Mouse (Mus musculus): ENCODE data around the gene Tnr. TPM values are rescaled to one million over a fixed set of nuclear protein-coding genes. Genes with fewer than 3 reads are reported as not detected.
A peak's percentile ranks its signal among the peaks of the same experiment; 100 is the strongest.

Tnr gene
- polyA plus RNA-seq, 1 experiment from 2014 or later: not detected

DNA sequence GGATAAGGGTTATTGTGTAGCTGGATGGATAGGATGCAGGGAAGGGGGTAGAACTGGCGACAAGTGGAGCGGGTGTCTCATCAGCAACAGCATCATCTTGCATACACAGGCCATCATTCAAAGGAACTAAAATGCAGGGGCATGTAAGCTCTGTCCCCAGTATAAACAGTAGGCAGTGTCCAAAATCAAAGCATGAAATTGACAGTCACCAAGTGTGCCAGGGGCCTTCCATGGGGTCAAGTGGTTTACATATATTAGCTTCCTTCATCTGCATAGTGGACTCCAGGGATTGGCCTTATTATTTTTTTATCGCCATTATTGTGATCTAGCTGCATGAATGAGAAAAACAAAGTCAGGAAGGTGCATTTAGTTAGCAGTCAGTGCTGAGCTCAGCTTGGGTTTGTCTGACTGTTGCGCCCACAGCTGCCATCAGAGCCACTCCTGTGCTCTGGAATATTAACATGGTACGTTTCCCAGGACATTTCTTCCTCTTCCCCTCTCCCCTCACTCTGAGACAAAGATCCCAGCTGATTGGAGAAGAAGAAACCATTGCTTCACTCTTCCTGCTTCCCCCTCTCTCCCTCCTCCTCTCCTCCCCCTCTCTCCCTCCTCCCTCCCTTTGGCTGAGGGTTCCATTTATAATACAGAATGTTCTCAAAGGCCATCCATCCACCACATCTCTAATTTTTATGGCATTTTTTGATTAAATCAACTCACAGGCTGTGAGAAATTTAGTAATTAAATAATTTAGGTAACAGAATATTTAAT is 106.4 kb downstream of the Tnr start:
- H3K36me3 ChIP-seq: no peaks in the 10 kb centered on the region
- H3K27me3 ChIP-seq (replicated peaks): no peaks in the 10 kb centered on the region
- H3K4me3 ChIP-seq: no peak overlapping the region
- no peaks in the 10 kb centered on the region for H3K4me1 ChIP-seq
- no peaks in the 10 kb centered on the region for H3K9me3 ChIP-seq
- no peak overlapping the region for H3K4me2 ChIP-seq
- no peak for ATAC-seq (ENCODE audit: extremely low read depth, insufficient number of reproducible peaks, low FRiP score, low TSS enrichment)
- H3K9ac ChIP-seq: no peak overlapping the region
- no peak overlapping the region for H3K27ac ChIP-seq (replicated peaks)
- 68% methylated on average over 5 of the region's 5 CpGs for WGBS

DNA sequence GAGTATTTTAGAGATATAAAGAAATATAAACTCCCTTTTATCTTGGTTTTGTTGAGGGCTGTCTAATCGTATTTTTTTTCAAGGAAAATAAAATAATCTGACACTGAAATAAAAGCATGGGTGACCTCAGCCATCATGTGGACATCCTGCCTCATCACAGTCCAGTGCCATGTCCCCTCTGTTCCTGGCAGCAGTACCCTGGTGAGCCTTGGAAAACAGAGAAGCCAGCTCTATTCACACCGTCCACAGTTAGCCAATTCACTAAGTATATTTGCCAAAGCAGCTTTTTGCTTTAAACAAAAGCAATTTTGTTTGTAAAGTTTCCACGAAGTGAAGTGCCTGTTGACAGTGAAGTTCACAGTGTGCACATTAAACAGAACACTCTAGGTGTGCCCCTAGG is 109.0 kb downstream of the Tnr start:
- H3K27ac ChIP-seq (replicated peaks): no peak overlapping the region
- no peak overlapping the region for H3K9ac ChIP-seq
- no peaks in the 10 kb centered on the region for H3K27me3 ChIP-seq (replicated peaks)
- H3K36me3 ChIP-seq: no peaks in the 10 kb centered on the region
- whole genome bisulfite sequencing: 63% methylated on average over 3 of the region's 3 CpGs
- no peaks in the 10 kb centered on the region for H3K9me3 ChIP-seq
- H3K4me2 ChIP-seq: no peak overlapping the region
- ATAC-seq (ENCODE audit: extremely low read depth, insufficient number of reproducible peaks, low FRiP score, low TSS enrichment): no peak
- H3K4me3 ChIP-seq: no peak overlapping the region
- no peaks in the 10 kb centered on the region for H3K4me1 ChIP-seq

DNA sequence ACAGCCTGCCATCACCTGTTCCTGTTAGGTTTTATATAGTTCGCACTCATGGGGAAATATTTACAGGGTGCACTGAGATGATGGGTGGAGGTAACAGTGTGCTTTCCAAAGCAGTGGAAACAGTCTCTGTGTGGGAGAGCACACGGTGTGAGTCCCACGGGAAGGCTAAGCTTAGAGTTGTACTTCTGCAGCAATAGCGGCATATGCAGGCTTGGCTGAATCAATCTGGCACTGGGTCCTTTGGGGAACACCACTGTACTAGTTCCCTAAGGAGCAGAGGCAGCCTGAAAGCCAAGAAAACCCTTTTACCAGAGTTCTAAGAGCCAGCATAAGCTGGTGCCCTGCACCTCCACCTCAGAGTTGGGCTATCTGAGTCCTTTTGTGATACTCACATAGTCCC is 115.8 kb downstream of the Tnr start:
- 80% methylated on average over 4 of the region's 4 CpGs for WGBS
- Histone ChIP-seq H3K36me3 (no peaks in the 10 kb centered on the region), H3K9ac (no peak overlapping the region), H3K27me3 (replicated peaks) (no peaks in the 10 kb centered on the region), H3K4me3 (no peak overlapping the region), H3K4me1 (no peaks in the 10 kb centered on the region), H3K27ac (replicated peaks) (no peak overlapping the region), H3K4me2 (no peak overlapping the region), H3K9me3 (no peaks in the 10 kb centered on the region)
- no peak for ATAC-seq (ENCODE audit: extremely low read depth, insufficient number of reproducible peaks, low FRiP score, low TSS enrichment)

DNA sequence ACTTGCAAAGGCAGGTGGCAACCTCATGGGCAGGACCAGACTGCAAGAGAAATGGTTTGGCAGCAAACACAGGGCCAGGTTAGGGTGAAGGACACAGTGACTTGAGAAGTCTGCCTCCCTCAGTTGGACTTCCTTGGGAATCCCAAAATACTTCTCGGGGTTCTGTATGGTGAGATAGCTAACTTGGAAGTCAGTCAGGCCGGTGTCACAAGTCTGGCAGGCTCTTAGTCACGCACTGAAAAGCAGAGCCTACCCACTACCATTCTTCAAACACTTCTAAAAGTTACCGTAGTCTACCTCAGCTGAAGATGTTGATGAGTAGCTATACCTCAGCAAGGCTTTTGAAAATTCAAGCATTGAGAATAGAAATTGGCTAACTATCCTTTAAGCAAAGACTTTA is 122.2 kb downstream of the Tnr start:
- H3K27me3 ChIP-seq (replicated peaks): no peaks in the 10 kb centered on the region
- no peaks in the 10 kb centered on the region for H3K36me3 ChIP-seq
- H3K4me3 ChIP-seq: no peak overlapping the region
- WGBS: 70% methylated on average over 4 of the region's 4 CpGs
- no peaks in the 10 kb centered on the region for H3K4me1 ChIP-seq
- no peaks in the 10 kb centered on the region for H3K9me3 ChIP-seq
- H3K9ac ChIP-seq: no peak overlapping the region
- no peak overlapping the region for H3K27ac ChIP-seq (replicated peaks)
- ATAC-seq (ENCODE audit: extremely low read depth, insufficient number of reproducible peaks, low FRiP score, low TSS enrichment): no peak
- no peak overlapping the region for H3K4me2 ChIP-seq

GRCm38 (mm10) chr1:159650486-159650885 is 126.9 kb downstream of the Tnr start:
- no peak overlapping the region for H3K27ac ChIP-seq (replicated peaks)
- no peaks in the 10 kb centered on the region for H3K27me3 ChIP-seq (replicated peaks)
- no peak overlapping the region for H3K4me3 ChIP-seq
- ATAC-seq (ENCODE audit: extremely low read depth, insufficient number of reproducible peaks, low FRiP score, low TSS enrichment): no peak
- H3K4me1 ChIP-seq: no peaks in the 10 kb centered on the region
- H3K9ac ChIP-seq: no peak overlapping the region
- H3K9me3 ChIP-seq: no peaks in the 10 kb centered on the region
- no peaks in the 10 kb centered on the region for H3K36me3 ChIP-seq
- H3K4me2 ChIP-seq: no peak overlapping the region
- WGBS: 48% methylated on average over 4 of the region's 4 CpGs

GRCm38 (mm10) chr1:159655241-159655640 is 131.7 kb downstream of the Tnr start:
- Histone ChIP-seq H3K27ac (replicated peaks) (no peak overlapping the region), H3K9me3 (no peaks in the 10 kb centered on the region), H3K36me3 (no peaks in the 10 kb centered on the region), H3K4me2 (no peak overlapping the region), H3K9ac (no peak overlapping the region), H3K4me1 (peaks cover 4% of the 10 kb centered on the region; the same call in 1 of the 2 replicates), H3K27me3 (replicated peaks) (no peaks in the 10 kb centered on the region), H3K4me3 (no peak overlapping the region)
- no peak for ATAC-seq (ENCODE audit: extremely low read depth, insufficient number of reproducible peaks, low FRiP score, low TSS enrichment)
- WGBS: 66% methylated on average over 3 of the region's 3 CpGs

DNA sequence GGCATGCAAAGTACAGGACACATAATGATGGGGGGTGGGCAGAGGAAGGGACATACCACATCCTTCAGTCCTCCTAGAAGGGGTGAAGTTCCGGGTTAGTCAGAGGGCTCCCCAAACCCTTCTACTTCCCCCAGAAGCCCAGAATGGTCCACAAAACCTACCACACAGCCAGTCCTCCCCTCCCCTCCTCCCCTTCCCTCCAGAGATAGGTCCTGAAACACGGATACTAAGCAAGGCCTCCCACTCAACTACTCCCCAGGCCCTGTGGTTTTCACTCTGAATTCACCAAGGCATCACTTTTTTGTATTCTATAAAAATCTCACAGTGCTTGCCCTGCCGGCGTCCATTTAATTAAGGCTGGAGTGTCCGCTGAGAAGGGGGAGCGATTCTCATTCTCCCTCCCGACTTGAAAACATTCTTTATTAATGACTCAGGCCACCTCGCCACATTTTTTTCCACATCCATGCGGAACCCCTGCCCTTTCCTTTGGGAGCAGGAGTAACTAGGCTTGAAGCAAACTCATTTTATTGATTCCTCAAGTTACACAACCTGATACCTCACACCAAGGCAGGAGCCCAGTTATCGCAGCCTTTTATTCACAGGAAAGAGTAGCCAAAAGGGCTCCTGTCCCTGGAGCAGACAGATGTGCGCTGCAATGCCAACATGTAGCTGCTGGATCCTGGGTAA is 134.4 kb downstream of the Tnr start:
- peaks cover 11% of the 10 kb centered on the region for H3K4me1 ChIP-seq
- H3K36me3 ChIP-seq: no peaks in the 10 kb centered on the region
- no peaks in the 10 kb centered on the region for H3K27me3 ChIP-seq (replicated peaks)
- no peak overlapping the region for H3K4me2 ChIP-seq
- no peaks in the 10 kb centered on the region for H3K9me3 ChIP-seq
- ATAC-seq (ENCODE audit: extremely low read depth, insufficient number of reproducible peaks, low FRiP score, low TSS enrichment): no peak
- H3K9ac ChIP-seq: no peak overlapping the region
- no peak overlapping the region for H3K4me3 ChIP-seq
- WGBS: 53% methylated on average over 11 of the region's 11 CpGs
- no peak overlapping the region for H3K27ac ChIP-seq (replicated peaks)

DNA sequence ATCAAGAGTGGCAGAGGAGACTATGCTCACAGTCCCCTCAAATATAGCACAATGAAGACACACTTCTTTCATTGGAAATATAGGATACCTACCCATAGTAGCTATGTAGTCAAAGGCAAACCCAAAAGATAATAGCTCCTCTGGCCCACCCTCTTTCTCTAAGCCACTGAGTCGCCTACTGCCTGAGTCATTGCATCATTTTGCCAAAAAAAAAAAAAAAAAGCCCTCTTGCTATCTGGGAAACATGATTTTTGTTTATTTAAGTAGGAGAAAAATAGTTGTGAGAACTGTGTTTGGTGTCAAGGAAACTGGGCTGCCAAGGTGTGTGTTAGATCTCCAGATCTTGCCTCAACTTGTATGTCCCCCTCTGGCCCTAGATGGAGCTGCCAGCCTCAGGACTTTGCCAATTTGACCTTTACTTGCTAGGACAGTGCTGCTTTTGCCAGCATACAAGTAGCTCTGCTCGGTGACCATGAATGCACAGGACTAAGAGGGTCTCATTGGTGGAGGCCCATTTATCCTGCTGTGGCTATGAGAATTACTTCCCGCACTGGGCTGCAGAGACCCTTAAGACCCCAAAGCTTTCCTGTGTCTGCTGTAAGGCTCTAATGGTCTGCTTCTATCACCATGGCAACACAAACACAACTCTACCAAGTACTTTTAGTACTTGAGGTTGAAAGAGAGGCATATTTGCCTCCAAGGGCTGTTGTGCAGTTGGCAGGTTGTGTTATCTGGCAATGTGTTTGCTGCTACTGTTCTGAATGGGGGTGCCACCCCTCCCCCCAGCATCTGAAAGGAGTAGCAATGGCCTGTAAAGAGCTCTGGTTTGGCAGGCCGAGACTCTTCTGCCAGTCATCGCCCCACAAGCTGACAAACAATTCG is 137.3 kb downstream of the Tnr start:
- ATAC-seq (ENCODE audit: extremely low read depth, insufficient number of reproducible peaks, low FRiP score, low TSS enrichment): no peak
- peaks cover 11% of the 10 kb centered on the region for H3K4me1 ChIP-seq
- WGBS: 42% methylated on average over 6 of the region's 6 CpGs

GRCm38 (mm10) chr1:159664496-159664895 is 140.9 kb downstream of the Tnr start:
- H3K9me3 ChIP-seq: no peaks in the 10 kb centered on the region
- no peak overlapping the region for H3K4me3 ChIP-seq
- H3K27ac ChIP-seq (replicated peaks): no peak overlapping the region
- ATAC-seq (ENCODE audit: extremely low read depth, insufficient number of reproducible peaks, low FRiP score, low TSS enrichment): no peak
- no peak overlapping the region for H3K4me2 ChIP-seq
- H3K36me3 ChIP-seq: no peaks in the 10 kb centered on the region
- no peaks in the 10 kb centered on the region for H3K27me3 ChIP-seq (replicated peaks)
- H3K9ac ChIP-seq: no peak overlapping the region
- WGBS: 64% methylated on average over 3 of the region's 3 CpGs
- H3K4me1 ChIP-seq: peaks cover 7% of the 10 kb centered on the region

More for the DNA sequence above, 137.3 kb downstream of the Tnr start:
- Histone ChIP-seq H3K27ac (replicated peaks) (no peak overlapping the region), H3K36me3 (no peaks in the 10 kb centered on the region), H3K9me3 (no peaks in the 10 kb centered on the region), H3K9ac (no peak overlapping the region), H3K4me2 (no peak overlapping the region), H3K4me3 (no peak overlapping the region), H3K27me3 (replicated peaks) (no peaks in the 10 kb centered on the region)

- H3K36me3 ChIP-seq: no peaks in the 10 kb centered on the region
- no peak overlapping the region for H3K4me3 ChIP-seq
- no peak overlapping the region for H3K4me2 ChIP-seq
- WGBS: 73% methylated on average over 4 of the region's 4 CpGs
- H3K27me3 ChIP-seq (replicated peaks): no peaks in the 10 kb centered on the region
- no peak overlapping the region for H3K27ac ChIP-seq (replicated peaks)
- no peaks in the 10 kb centered on the region for H3K9me3 ChIP-seq
- no peak overlapping the region for H3K9ac ChIP-seq
- peaks cover 7% of the 10 kb centered on the region for H3K4me1 ChIP-seq
- ATAC-seq (ENCODE audit: extremely low read depth, insufficient number of reproducible peaks, low FRiP score, low TSS enrichment): no peak
These were observed 141.4 kb downstream of the Tnr start for GRCm38 (mm10) chr1:159664945-159665344.

- no peaks in the 10 kb centered on the region for H3K9me3 ChIP-seq
- peak overlapping the region; percentile 47 for H3K4me2 ChIP-seq
- H3K4me3 ChIP-seq: no peak overlapping the region
- no peaks in the 10 kb centered on the region for H3K27me3 ChIP-seq (replicated peaks)
- H3K36me3 ChIP-seq: no peaks in the 10 kb centered on the region
- peaks cover 14% of the 10 kb centered on the region for H3K4me1 ChIP-seq
- H3K27ac ChIP-seq (replicated peaks): no peak overlapping the region; the same call in 1 of the 2 replicates
- ATAC-seq (ENCODE audit: extremely low read depth, insufficient number of reproducible peaks, low FRiP score, low TSS enrichment): no peak
- 32% methylated on average over 16 of the region's 16 CpGs for WGBS
- no peak overlapping the region for H3K9ac ChIP-seq
These were observed 147.1 kb downstream of the Tnr start for GRCm38 (mm10) chr1:159670629-159671150.

All from heart, embryonic 13.5 days (tissue).